In genomic region chr7:16312011-16312671, GRCm38 (mm10) we compare ENCODE assay signal across 8 mouse cellular contexts. TPM values are rescaled to one million over a fixed set of nuclear protein-coding genes. Genes with fewer than 3 reads are reported as not detected.
DNase-seq lines count a peak whose midpoint lies in the region; ATAC-seq and TF ChIP-seq lines count a peak whose summit lies in the region.

No protein-coding gene starts in this region.

- TF ChIP-seq POLR2A in lung, adult 2 months (IDR thresholded peaks at IDR 0.05; ENCODE audit: borderline replicate concordance, extremely low read depth, low read depth, low read length): peak; percentile 43; the same call in 1 of the 2 replicates

- under 1% methylated on average over 49 of the region's 49 CpGs for WGBS in intestine, embryonic 15.5 days
- under 1% methylated on average over 49 of the region's 49 CpGs for WGBS in lung, adult 2 months

- peak overlapping the region; percentile 82 for H3K9ac ChIP-seq in intestine, embryonic 15.5 days

- TF ChIP-seq CTCF in lung, adult 2 months (IDR thresholded peaks at IDR 0.05; ENCODE audit: insufficient read depth, low read length): no peak

- H3K36me3 ChIP-seq in intestine, embryonic 15.5 days: no peaks in the 10 kb centered on the region

- ATAC-seq in intestine, embryonic 15.5 days: peak; percentile 24
- no peak for ATAC-seq in megakaryocyte progenitor cell, adult 5-6 weeks (replicated peaks; ENCODE audit: poor library complexity)

- H3K27me3 ChIP-seq in intestine, embryonic 15.5 days (replicated peaks): no peaks in the 10 kb centered on the region

- peak overlapping the region; percentile 99 for H3K4me2 ChIP-seq in intestine, embryonic 15.5 days (replicated peaks)

- no peaks in the 10 kb centered on the region for H3K9me3 ChIP-seq in intestine, embryonic 15.5 days

- peak; percentile 74 for DNase-seq in embryo, embryonic 10 days (ENCODE audit: low spot score)
- no peak for DNase-seq in embryo, embryonic 9.5 days (ENCODE audit: extremely low spot score)
- peak; percentile 73 for DNase-seq in cerebellum, adult 11-12 months
- DNase-seq in gastrocnemius, postnatal 36 days: peak; percentile 30 to 54
- peak; percentile 68 for DNase-seq in lung, adult 2 months
- DNase-seq in ovary, postnatal 14 days (ENCODE audit: low spot score): peak; percentile 37

- H3K4me1 ChIP-seq in intestine, embryonic 15.5 days (replicated peaks): peaks cover 54% of the 10 kb centered on the region
- peaks cover 17% of the 10 kb centered on the region for H3K4me1 ChIP-seq in lung, adult 2 months (ENCODE audit: control insufficient read depth, insufficient read depth, low read length)

- H3K4me3 ChIP-seq in intestine, embryonic 15.5 days (replicated peaks): peak overlapping the region; percentile 63
- peak overlapping the region; percentile 89 for H3K4me3 ChIP-seq in lung, adult 2 months (replicated peaks; ENCODE audit: extremely low read depth, low read depth, low read length)

- intact Hi-C loops in gastrocnemius, postnatal 36 days (cut with DNase I): loop anchor here (2.0 to 5.0 kb wide), 2 partner anchors 15 to 60 kb away; no protein-coding TSS in a partner anchor

- H3K27ac ChIP-seq in intestine, embryonic 15.5 days: peak overlapping the region; percentile 95

RNA-seq across cellular contexts. Expression of gene Bbc3, which starts 3.9 kb away (rescaled TPM):
- total RNA-seq in gastrocnemius, postnatal 36 days (2021): 1 to 10 TPM; 1.4 to 2.2 TPM
- 5.9 and 6.4 TPM in 2 replicates for polyA plus RNA-seq in intestine, embryonic 15.5 days (2015; fragmentation: Nextera tagmentation; extraction: Ambion mirVana)
- polyA plus RNA-seq in lung, adult 2 months (2012; rRNA removed): 31.8 and 48.2 TPM in 2 replicates
- total RNA-seq in megakaryocyte progenitor cell, adult 5-6 weeks (2015): 0.25 and 1.8 TPM in 2 replicates
- total RNA-seq in megakaryocyte progenitor cell, adult 5-6 weeks (2017): 0.84 and 1.2 TPM in 2 replicates

RNA-seq across cellular contexts. Expression of gene Ccdc9, which starts 25.5 kb away (rescaled TPM):
- 10 to 100 TPM; 40.7 to 44.6 TPM for total RNA-seq in gastrocnemius, postnatal 36 days (2021)
- polyA plus RNA-seq in intestine, embryonic 15.5 days (2015; fragmentation: Nextera tagmentation; extraction: Ambion mirVana): 23.3 and 24.7 TPM in 2 replicates
- 31.2 and 47.3 TPM in 2 replicates for polyA plus RNA-seq in lung, adult 2 months (2012; rRNA removed)
- total RNA-seq in megakaryocyte progenitor cell, adult 5-6 weeks (2015): 17.3 and 19.8 TPM in 2 replicates
- 87.9 and 99.6 TPM in 2 replicates for total RNA-seq in megakaryocyte progenitor cell, adult 5-6 weeks (2017)

RNA-seq across cellular contexts. Expression of gene Inafm1, which starts 38.7 kb away (rescaled TPM):
- total RNA-seq in gastrocnemius, postnatal 36 days (2021): 10 to 100 TPM; 12.2 to 15.1 TPM
- polyA plus RNA-seq in intestine, embryonic 15.5 days (2015; fragmentation: Nextera tagmentation; extraction: Ambion mirVana): 16.4 and 16.6 TPM in 2 replicates
- polyA plus RNA-seq in lung, adult 2 months (2012; rRNA removed): 54.0 and 76.4 TPM in 2 replicates
- 5.0 and 11.3 TPM in 2 replicates for total RNA-seq in megakaryocyte progenitor cell, adult 5-6 weeks (2015)
- 5.2 and 6.8 TPM in 2 replicates for total RNA-seq in megakaryocyte progenitor cell, adult 5-6 weeks (2017)

RNA-seq across cellular contexts. Expression of gene C5ar1, which starts 52.8 kb away (rescaled TPM):
- 1 to 10 TPM; 1.7 to 1.8 TPM for total RNA-seq in gastrocnemius, postnatal 36 days (2021)
- 2.4 TPM in 2 replicates for polyA plus RNA-seq in intestine, embryonic 15.5 days (2015; fragmentation: Nextera tagmentation; extraction: Ambion mirVana)
- 36.1 and 39.2 TPM in 2 replicates for polyA plus RNA-seq in lung, adult 2 months (2012; rRNA removed)
- total RNA-seq in megakaryocyte progenitor cell, adult 5-6 weeks (2015): 2.4 and 4.0 TPM in 2 replicates
- 0.57 and 1.2 TPM in 2 replicates for total RNA-seq in megakaryocyte progenitor cell, adult 5-6 weeks (2017)
